8 mouse cellular contexts compared by ENCODE assay signal in genomic region chr10:42089235-42089625, GRCm38 (mm10).
A peak's percentile ranks its signal among the peaks of the same experiment; 100 is the strongest.
DNase-seq lines count a peak whose midpoint lies in the region; ATAC-seq lines count a peak whose summit lies in the region.

No protein-coding gene starts in this region.

- ATAC-seq in embryonic facial prominence, embryonic 12.5 days (ENCODE audit: insufficient number of reproducible peaks, insufficient read depth, low FRiP score, low TSS enrichment): peak; percentile 52; the same call in 1 of the 2 replicates
- no peak for ATAC-seq in heart, embryonic 15.5 days (replicated peaks; ENCODE audit: insufficient number of reproducible peaks, insufficient read depth, low FRiP score, low read depth)
- ATAC-seq in kidney, embryonic 16.5 days (ENCODE audit: low FRiP score, low TSS enrichment): peak; percentile 69; the same call in 1 of the 2 replicates
- 0 out of 2 replicates have a peak, but pooled peaks have one; percentile 50 for ATAC-seq in stomach, embryonic 14.5 days (ENCODE audit: insufficient number of reproducible peaks, insufficient read depth, low FRiP score, low read depth)

- WGBS in embryonic facial prominence, embryonic 12.5 days: 17% methylated on average over 3 of the region's 3 CpGs
- WGBS in heart, embryonic 15.5 days: 15% methylated on average over 3 of the region's 3 CpGs
- 14% methylated on average over 3 of the region's 3 CpGs for WGBS in kidney, embryonic 16.5 days
- WGBS in stomach, embryonic 14.5 days: 11% methylated on average over 3 of the region's 3 CpGs

- no peaks in the 10 kb centered on the region for H3K36me3 ChIP-seq in embryonic facial prominence, embryonic 12.5 days
- no peaks in the 10 kb centered on the region for H3K36me3 ChIP-seq in heart, embryonic 15.5 days
- no peaks in the 10 kb centered on the region for H3K36me3 ChIP-seq in kidney, embryonic 16.5 days (ENCODE audit: insufficient read depth, low read length)
- H3K36me3 ChIP-seq in stomach, embryonic 14.5 days (ENCODE audit: control insufficient read depth, insufficient read depth, low read length): no peaks in the 10 kb centered on the region

- peak; percentile 59 for DNase-seq in right cerebral cortex, adult 18-20 months
- no peak for DNase-seq in right cerebral cortex, postnatal 4 days
- peak; percentile 91 to 93 for DNase-seq in lung, adult 18-20 months
- no peak for DNase-seq in cerebellum, adult 8-10 months

- H3K9ac ChIP-seq in embryonic facial prominence, embryonic 12.5 days: no peak overlapping the region
- H3K9ac ChIP-seq in heart, embryonic 15.5 days: no peak overlapping the region
- H3K9ac ChIP-seq in kidney, embryonic 16.5 days (replicated peaks; ENCODE audit: low read length): peak overlapping the region; percentile 31
- no peak overlapping the region for H3K9ac ChIP-seq in stomach, embryonic 14.5 days (replicated peaks; ENCODE audit: low read depth, low read length)

- H3K27me3 ChIP-seq in embryonic facial prominence, embryonic 12.5 days: no peaks in the 10 kb centered on the region
- no peaks in the 10 kb centered on the region for H3K27me3 ChIP-seq in heart, embryonic 15.5 days
- H3K27me3 ChIP-seq in kidney, embryonic 16.5 days (ENCODE audit: insufficient read depth, low read length): no peaks in the 10 kb centered on the region
- H3K27me3 ChIP-seq in stomach, embryonic 14.5 days (ENCODE audit: control insufficient read depth, insufficient read depth, low read length): no peaks in the 10 kb centered on the region

- H3K4me3 ChIP-seq in embryonic facial prominence, embryonic 12.5 days: no peak overlapping the region
- no peak overlapping the region for H3K4me3 ChIP-seq in heart, embryonic 15.5 days
- no peak overlapping the region for H3K4me3 ChIP-seq in kidney, embryonic 16.5 days (ENCODE audit: low read length)
- no peak overlapping the region for H3K4me3 ChIP-seq in stomach, embryonic 14.5 days (ENCODE audit: low read depth, low read length)

- H3K4me2 ChIP-seq in embryonic facial prominence, embryonic 12.5 days (replicated peaks): no peak overlapping the region
- no peak overlapping the region for H3K4me2 ChIP-seq in heart, embryonic 15.5 days
- H3K4me2 ChIP-seq in kidney, embryonic 16.5 days (replicated peaks; ENCODE audit: low read depth, low read length): no peak overlapping the region
- H3K4me2 ChIP-seq in stomach, embryonic 14.5 days (replicated peaks; ENCODE audit: low read depth, low read length): no peak overlapping the region; the same call in 1 of the 2 replicates

- H3K27ac ChIP-seq in embryonic facial prominence, embryonic 12.5 days: no peak overlapping the region
- H3K27ac ChIP-seq in heart, embryonic 15.5 days: peak overlapping the region; percentile 17; the same call in 1 of the 2 replicates
- H3K27ac ChIP-seq in kidney, embryonic 16.5 days (ENCODE audit: low read length): peak overlapping the region; percentile 56
- H3K27ac ChIP-seq in stomach, embryonic 14.5 days (ENCODE audit: low read length): peak overlapping the region; percentile 22; the same call in 1 of the 2 replicates

- peaks cover 13% of the 10 kb centered on the region; the same call in 1 of the 2 replicates for H3K4me1 ChIP-seq in embryonic facial prominence, embryonic 12.5 days
- H3K4me1 ChIP-seq in heart, embryonic 15.5 days (replicated peaks): peaks cover 45% of the 10 kb centered on the region
- peaks cover 22% of the 10 kb centered on the region for H3K4me1 ChIP-seq in kidney, embryonic 16.5 days (ENCODE audit: insufficient read depth, low read length)
- peaks cover 10% of the 10 kb centered on the region for H3K4me1 ChIP-seq in stomach, embryonic 14.5 days (ENCODE audit: control insufficient read depth, insufficient read depth, low read length)

- no peaks in the 10 kb centered on the region for H3K9me3 ChIP-seq in embryonic facial prominence, embryonic 12.5 days
- no peaks in the 10 kb centered on the region for H3K9me3 ChIP-seq in heart, embryonic 15.5 days (replicated peaks)
- H3K9me3 ChIP-seq in kidney, embryonic 16.5 days (ENCODE audit: low read length): no peaks in the 10 kb centered on the region; the same call in 1 of the 2 replicates
- H3K9me3 ChIP-seq in stomach, embryonic 14.5 days (ENCODE audit: control insufficient read depth, low read depth, low read length): peaks cover 3% of the 10 kb centered on the region; the same call in 1 of the 2 replicates

Comparison
In these comparisons a context has a peak if more than half of its experiments do, and no peak if none do; other contexts are left out.
1. DNase-seq: peak in right cerebral cortex, adult 18-20 months (single experiment) and lung, adult 18-20 months (2 of 2); none in right cerebral cortex, postnatal 4 days (single experiment) and cerebellum, adult 8-10 months (single experiment).